Mouse (Mus musculus): ENCODE results near the gene Spata2.
A peak's percentile ranks its signal among the peaks of the same experiment; 100 is the strongest.

The Spata2 gene

GRCm38 (mm10) chr2:167483081-167483826, 9.4 kb downstream of the Spata2 start:
- DNase-seq (ENCODE audit: low spot score): no peak

GRCm38 (mm10) chr2:167482681-167483080, 10.0 kb downstream of the Spata2 start:
- DNase-seq (ENCODE audit: low spot score): no peak

GRCm38 (mm10) chr2:167479501-167479900, 13.2 kb downstream of the Spata2 start:
- DNase-seq (ENCODE audit: low spot score): no peak

- peak; percentile 31 for DNase-seq (ENCODE audit: low spot score)
Observed at GRCm38 (mm10) chr2:167478128-167478527, 14.6 kb downstream of the Spata2 start.

- no peak for DNase-seq (ENCODE audit: low spot score)
Observed at GRCm38 (mm10) chr2:167476762-167477161, 15.9 kb downstream of the Spata2 start.

- DNase-seq (ENCODE audit: low spot score): peak; percentile 27
Observed at GRCm38 (mm10) chr2:167476200-167476688, 16.4 kb downstream of the Spata2 start.

GRCm38 (mm10) chr2:167475596-167475995, 17.1 kb downstream of the Spata2 start:
- DNase-seq (ENCODE audit: low spot score): no peak

- DNase-seq (ENCODE audit: low spot score): no peak
Observed at GRCm38 (mm10) chr2:167474218-167474617, 18.5 kb downstream of the Spata2 start.

GRCm38 (mm10) chr2:167471585-167471984, 21.1 kb downstream of the Spata2 start:
- no peak for DNase-seq (ENCODE audit: low spot score)

GRCm38 (mm10) chr2:167470611-167471010, 22.1 kb downstream of the Spata2 start:
- no peak for DNase-seq (ENCODE audit: low spot score)

- no peak for DNase-seq (ENCODE audit: low spot score)
Observed at GRCm38 (mm10) chr2:167468444-167468843, 24.2 kb downstream of the Spata2 start.

- DNase-seq (ENCODE audit: low spot score): no peak
Observed at GRCm38 (mm10) chr2:167467214-167467613, 25.5 kb downstream of the Spata2 start.

GRCm38 (mm10) chr2:167465951-167466350, 26.7 kb downstream of the Spata2 start:
- no peak for DNase-seq (ENCODE audit: low spot score)

GRCm38 (mm10) chr2:167463802-167464201, 28.9 kb downstream of the Spata2 start:
- DNase-seq (ENCODE audit: low spot score): no peak

- peak; percentile 74 for DNase-seq (ENCODE audit: low spot score)
Observed at GRCm38 (mm10) chr2:167462954-167463353, 29.7 kb downstream of the Spata2 start.

GRCm38 (mm10) chr2:167459071-167459865, 33.4 kb downstream of the Spata2 start:
- no peak for DNase-seq (ENCODE audit: low spot score)

- DNase-seq (ENCODE audit: low spot score): no peak
Observed at GRCm38 (mm10) chr2:167458548-167458947, 34.1 kb downstream of the Spata2 start.

GRCm38 (mm10) chr2:167457213-167457612, 35.5 kb downstream of the Spata2 start:
- DNase-seq (ENCODE audit: low spot score): no peak

GRCm38 (mm10) chr2:167456361-167457020, 36.2 kb downstream of the Spata2 start:
- no peak for DNase-seq (ENCODE audit: low spot score)

GRCm38 (mm10) chr2:167453814-167454213, 38.9 kb downstream of the Spata2 start:
- DNase-seq (ENCODE audit: low spot score): no peak

- no peak for DNase-seq (ENCODE audit: low spot score)
Observed at GRCm38 (mm10) chr2:167450647-167451046, 42.0 kb downstream of the Spata2 start.

Measured in embryo, embryonic 10.5 days (tissue).